Mouse (Mus musculus) adipocyte (in vitro differentiated cells): Measurements from ENCODE around the gene Med13l.

Experiments
- DNase-seq: peaks from one replicate; pipeline ENCODE4 v3.0.0-alpha.2; 2016; ENCODE audit warnings: low spot score

Gene Med13l

DNA sequence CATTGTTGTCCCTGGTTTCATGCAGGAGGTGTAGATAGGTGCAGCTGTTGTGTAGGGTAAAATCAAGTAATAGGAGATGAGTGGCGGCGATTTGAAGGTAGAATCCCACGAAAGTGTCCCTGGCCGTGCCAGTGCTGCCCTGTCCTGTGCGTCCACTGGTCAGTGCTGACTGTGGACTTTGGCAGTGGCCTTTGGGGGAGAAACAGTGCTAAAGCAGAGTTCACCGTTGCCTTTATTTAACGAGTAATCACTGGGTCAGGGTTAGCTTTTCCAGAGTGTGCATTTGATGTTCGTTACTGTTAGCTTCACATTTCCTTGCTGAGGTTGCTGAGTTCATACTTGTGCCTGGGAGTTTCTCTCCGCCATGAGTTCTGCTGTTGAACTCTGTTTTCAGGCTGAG, 133.5 kb downstream of the Med13l start:
- DNase-seq, result no peak

GRCm38 (mm10) chr5:118697073-118697472, 136.6 kb downstream of the Med13l start:
- no peak for DNase-seq

- DNase-seq, result no peak
These were observed 140.5 kb downstream of the Med13l start for GRCm38 (mm10) chr5:118700978-118701377.

GRCm38 (mm10) chr5:118702674-118703073, 142.2 kb downstream of the Med13l start:
- DNase-seq, result no peak

DNA sequence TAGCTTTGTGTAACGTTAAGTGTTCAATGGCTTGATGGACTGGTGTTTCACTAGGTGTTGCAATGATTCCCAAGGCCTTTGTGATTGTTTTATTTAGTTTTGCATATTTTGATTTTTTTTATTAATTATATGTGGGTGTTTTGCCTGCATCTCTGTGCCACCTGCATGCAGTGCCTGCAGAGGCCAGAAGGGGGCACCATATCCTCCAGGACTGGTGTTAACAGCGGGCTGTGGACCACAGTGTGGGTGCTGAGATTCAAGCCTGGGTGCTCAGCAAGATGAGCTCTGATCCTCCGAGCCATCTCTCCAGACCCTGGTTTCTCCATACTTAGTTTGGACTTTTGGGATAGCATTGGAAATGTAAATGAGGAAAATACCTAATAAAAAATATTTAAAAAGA, 143.7 kb downstream of the Med13l start:
- no peak for DNase-seq

- no peak for DNase-seq
These were observed 144.5 kb downstream of the Med13l start for GRCm38 (mm10) chr5:118704960-118705359.

- DNase-seq, result no peak
These were observed 145.5 kb downstream of the Med13l start for GRCm38 (mm10) chr5:118706009-118706408.

DNA sequence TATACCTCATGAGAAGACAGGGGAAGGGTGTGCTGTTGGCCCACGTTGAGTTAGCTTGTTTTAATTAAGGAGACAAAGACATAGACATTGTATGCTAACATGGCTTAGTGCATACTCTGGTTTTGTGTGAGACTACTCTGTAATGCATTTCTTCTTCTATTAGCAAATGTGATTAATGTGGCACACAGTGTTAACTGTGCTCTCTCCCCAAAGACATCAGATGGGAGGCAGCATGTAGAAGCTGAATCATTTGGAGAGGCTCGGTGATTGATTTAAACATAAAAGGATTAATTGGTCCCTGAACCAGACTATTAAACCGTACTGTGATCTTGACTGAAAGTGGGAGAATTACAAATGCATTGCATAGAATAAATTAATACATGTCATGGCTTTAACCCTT, 145.9 kb downstream of the Med13l start:
- DNase-seq, result no peak

- peak; percentile 32 for DNase-seq
These were observed 147.0 kb downstream of the Med13l start for GRCm38 (mm10) chr5:118707501-118707900.

DNA sequence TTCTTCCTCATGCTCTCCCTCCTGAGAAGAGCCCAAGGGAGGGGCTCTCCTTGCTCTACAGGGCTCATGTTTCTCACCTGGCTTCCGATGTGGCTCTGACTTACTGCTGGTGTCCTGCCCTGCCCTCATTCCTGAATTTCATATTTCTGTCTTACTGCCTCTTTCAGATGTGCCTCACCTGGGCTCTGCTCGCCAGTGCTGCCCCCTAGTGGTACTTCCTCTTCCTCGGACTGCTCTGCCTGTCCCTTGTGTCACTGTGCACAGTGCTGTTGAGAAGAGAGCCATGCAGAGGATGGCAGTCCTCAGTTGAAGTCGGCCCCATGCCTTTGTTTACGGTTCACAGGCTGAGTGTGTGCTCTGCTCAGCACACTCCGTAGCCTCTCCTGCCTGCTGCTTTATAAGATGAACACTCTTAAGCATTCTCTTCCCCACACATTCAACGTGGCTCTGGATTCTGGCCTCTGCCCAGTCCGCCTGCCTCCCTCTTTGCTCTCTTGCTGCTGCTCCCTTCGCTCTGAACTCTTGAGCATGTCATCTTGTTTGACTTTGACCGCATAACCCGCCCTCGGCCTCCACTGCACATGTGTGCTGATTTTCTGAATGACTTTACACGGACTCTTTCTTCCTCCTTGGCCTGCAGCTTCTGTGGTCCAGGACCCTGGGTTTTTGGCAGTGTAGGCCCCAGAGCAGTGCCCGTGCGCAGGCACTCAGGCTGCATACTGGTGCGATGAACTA, 147.9 kb downstream of the Med13l start:
- peak; percentile 73 for DNase-seq

- DNase-seq, result no peak
These were observed 149.4 kb downstream of the Med13l start for GRCm38 (mm10) chr5:118709847-118710251.

- DNase-seq, result no peak
These were observed 155.0 kb downstream of the Med13l start for GRCm38 (mm10) chr5:118715518-118715917.

- no peak for DNase-seq
These were observed 156.1 kb downstream of the Med13l start for GRCm38 (mm10) chr5:118716295-118717271.

DNA sequence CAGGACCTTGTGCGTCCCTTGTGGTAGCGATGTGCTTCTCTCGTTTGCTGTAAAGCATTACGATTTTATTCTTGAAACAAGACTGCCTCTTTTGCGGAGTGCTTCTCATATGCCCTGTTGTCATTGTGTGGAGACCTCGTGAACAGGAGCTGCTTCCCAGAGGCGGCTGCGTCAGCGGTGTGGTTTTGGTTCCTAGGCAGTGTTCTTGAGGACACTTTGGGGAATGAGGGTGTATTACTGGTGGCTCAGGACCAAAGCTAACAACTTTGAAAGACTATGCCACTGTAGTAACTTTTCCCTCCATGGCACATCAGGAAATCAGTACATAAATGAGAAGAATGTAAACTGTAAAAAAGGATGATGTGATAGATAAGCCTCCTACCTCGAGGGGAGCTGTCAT, 157.0 kb downstream of the Med13l start:
- DNase-seq, result no peak

- no peak for DNase-seq
These were observed 157.6 kb downstream of the Med13l start for GRCm38 (mm10) chr5:118718070-118718469.

- no peak for DNase-seq
These were observed 160.9 kb downstream of the Med13l start for GRCm38 (mm10) chr5:118721416-118721815.

- no peak for DNase-seq
These were observed 161.4 kb downstream of the Med13l start for GRCm38 (mm10) chr5:118721848-118722247.

DNA sequence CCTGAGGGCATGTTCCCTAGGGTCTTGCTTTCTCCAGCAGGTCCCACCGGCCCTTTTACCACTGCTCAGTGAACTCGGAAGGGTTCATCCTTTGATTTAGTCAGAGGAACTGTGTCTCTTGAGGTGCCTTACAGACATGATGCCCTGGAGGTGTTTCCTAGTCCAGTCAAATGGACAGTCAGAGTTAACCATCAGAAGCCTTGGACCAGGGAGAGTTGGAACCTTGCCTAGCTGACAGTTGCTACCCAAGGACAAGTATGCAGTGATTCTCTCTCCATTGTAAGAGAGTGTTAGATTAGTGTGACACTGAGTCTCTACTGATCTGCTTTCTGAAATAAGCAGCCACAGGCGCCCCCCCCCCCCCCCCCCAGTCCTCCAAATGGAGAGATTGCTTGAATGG, 162.0 kb downstream of the Med13l start:
- no peak for DNase-seq

DNA sequence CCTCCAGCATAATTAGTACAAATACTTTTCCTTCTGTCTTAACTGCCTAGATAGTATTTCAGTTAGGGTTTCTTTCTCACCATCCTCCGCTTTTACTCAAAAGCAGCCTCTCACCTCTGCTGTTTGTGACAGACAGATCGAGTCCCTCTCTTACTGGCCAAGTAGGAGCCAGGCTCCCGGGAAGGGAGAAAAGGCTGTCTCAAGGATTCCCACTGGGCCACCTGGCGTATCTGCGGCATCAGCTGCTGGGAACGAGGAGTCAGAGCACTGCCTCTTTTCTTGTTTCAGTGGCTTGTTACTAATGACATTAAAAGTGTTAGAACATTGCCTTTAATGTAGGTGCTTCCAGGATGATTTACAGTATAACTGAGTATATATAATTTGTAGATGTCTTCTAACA, 164.9 kb downstream of the Med13l start:
- DNase-seq, result no peak

- no peak for DNase-seq
These were observed 165.5 kb downstream of the Med13l start for GRCm38 (mm10) chr5:118725886-118726505.

DNA sequence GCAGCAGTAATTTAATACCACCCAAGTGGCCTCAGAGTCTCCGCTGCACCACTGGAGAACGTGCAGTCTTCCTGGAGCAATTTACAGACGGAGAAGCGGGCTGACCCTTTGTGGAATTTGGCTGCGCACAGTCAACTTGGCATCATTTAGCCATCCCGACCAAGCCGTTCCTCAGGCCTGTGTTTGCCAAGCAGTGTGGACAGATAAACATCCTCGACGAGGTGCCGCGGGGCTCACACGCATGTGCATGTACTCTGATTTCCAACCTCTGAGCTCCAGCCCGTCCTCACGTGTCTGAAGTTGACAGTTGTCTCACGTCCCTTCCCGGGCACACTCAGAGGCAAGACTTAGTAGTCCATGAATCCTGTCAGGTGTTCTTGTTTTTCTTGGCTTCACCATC, 166.9 kb downstream of the Med13l start:
- DNase-seq, result no peak

DNA sequence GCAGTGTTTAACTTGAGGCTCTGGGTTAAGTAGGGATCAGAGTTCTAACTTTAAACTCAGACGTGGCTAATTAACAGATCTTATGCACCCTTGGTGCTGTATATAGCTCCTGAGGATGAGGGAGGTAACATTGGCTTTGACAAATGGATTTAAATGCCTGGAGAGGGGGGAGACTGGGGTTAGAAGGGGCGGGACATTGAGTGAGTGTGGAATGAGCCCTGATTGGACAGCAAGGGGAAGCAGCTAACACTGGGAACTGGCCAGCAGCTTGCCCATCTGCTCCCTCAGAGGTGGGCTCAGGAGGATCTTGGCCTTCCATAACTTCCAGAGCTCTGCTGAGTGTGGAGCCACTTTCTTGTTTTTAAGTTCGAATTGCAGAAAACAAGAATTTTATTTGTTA, 171.7 kb downstream of the Med13l start:
- no peak for DNase-seq

- no peak for DNase-seq
These were observed 172.2 kb downstream of the Med13l start for GRCm38 (mm10) chr5:118732651-118733050.
